Mouse (Mus musculus) left cerebral cortex, postnatal 36 days (tissue): Measurements from ENCODE around the gene Neurl2. TPM values are rescaled to one million over a fixed set of nuclear protein-coding genes. Genes with fewer than 3 reads are reported as not detected.
"Not testable (repeated sequence)": the region's sequence is repeated elsewhere in the genome, so short reads cannot be mapped to it uniquely, and the experiment has no call there.

ENCODE experiments used
- DNase-seq, 2 experiments: peaks; one replicate each; pipeline ENCODE4 v3.0.0; 2021 to 2022; ENCODE audit warnings: low spot score in 2 of 2, mixed read lengths in 1 of 2
- intact Hi-C: fragments of 180-260 bp; cut with DNase I; formaldehyde crosslinking; loops from one replicate; pipeline ENCODE4 v1.15.1; 2025
- total RNA-seq, 2 experiments: library from RNA; stranded (reverse); gene quantifications; 2 replicates each; pipeline ENCODE4 v1.2.3; 2021

Neurl2 gene
- total RNA-seq, 2 experiments from 2014 or later, result 3.8 to 5.3 TPM

DNA sequence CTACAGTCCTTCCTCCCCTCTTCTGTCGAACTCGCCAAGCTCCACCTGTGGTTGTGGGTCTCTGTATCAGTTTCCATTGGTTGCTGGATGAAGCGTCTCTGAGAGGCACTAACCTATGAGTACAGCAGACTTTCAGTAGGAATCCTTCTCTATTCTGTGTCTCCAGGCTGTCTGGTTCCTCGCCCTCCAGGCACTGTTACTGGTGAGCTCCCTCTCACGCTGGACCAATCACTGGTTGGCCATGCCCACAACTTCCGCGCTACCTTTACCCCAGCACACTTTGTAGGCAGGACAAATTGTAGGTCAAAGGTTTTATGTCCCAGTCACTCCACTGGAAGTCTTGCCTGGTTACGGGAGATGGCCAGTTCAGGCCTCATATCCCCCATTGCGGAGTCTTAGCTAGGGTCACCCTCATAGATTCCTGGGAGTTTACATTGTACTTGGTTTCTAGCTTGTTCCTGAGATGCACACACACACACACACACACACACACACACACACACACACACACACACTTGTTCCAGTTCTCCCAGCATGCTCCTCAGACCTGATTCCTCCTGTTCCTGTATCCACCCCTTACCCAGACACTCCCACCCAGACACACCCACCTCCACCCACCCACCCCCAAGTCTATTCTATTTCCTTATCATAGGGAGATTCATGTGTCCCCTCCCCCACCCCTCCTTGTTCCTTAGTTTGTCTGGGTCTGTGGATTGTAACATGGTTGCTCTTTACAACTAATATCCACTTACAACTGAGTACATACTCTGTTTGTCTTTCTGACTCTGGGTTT lies 26.6 kb upstream of the Neurl2 start:
- DNase-seq, result no peak
- intact Hi-C loops, result no loop called here

DNA sequence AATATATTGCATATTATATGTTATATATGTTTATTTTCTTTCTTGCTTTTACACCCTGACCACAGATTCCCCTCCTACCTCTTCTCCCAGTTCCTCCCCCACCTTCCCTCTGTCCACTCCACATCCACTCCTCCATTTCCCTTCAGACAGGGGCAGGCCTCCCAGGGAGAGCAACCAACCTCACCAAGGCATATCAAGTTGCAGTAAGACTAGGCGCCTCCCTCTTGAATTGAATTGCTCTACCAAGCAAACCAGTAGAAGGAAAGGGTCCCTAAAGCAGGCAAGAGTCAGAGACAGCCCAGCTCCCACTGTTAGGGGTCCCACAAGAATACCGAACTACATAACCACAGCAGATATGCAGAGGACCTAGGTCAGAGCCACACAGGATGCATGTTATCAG lies 25.9 kb upstream of the Neurl2 start:
- intact Hi-C loops, result no loop called here
- DNase-seq, result no peak

GRCm38 (mm10) chr2:164857842-164858553 lies 24.7 kb upstream of the Neurl2 start:
- DNase-seq, result no peak
- intact Hi-C loops, result no loop called here

DNA sequence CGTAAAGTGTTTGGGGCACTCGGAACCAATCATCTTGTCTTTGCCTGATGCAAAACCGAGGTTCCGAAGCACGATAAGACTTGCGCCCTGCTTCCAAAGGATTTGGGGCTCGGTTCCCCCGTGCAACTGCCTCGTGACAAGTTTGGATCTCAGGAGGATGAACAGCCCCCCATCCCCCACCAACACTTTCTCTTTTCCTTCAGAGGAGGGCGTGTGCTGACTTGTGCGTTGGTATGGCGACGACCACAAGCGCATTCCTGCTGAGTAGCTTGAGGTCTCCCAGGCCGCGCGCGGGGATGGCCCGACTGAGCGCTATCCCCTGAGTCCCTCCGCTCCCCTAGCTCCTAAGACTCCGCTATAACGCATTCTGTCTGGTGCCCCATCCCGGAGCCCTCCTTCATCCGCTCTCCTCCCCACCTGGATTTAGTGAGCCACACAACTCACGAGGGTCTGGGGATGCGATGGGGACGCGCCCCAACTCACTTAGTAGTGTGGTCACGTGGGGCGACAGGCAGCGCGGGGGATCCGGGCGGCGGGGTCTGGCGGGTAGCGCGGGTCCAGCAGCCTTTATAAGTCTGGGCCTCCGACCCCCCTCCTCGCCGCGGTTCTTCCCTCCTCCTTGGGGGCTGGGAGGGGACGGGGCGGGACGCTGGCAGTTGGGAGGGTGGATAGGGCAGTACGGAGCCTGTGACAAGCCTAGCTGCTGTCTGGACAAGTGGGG lies 24.0 kb upstream of the Neurl2 start, which contains the start of gene Pltp:
Pltp (minus strand) TSS at position 611 of the 721 bp plus-strand sequence.
- intact Hi-C loops, result no loop called here
- DNase-seq, result peak in 1 of 2 experiments; percentile 31

DNA sequence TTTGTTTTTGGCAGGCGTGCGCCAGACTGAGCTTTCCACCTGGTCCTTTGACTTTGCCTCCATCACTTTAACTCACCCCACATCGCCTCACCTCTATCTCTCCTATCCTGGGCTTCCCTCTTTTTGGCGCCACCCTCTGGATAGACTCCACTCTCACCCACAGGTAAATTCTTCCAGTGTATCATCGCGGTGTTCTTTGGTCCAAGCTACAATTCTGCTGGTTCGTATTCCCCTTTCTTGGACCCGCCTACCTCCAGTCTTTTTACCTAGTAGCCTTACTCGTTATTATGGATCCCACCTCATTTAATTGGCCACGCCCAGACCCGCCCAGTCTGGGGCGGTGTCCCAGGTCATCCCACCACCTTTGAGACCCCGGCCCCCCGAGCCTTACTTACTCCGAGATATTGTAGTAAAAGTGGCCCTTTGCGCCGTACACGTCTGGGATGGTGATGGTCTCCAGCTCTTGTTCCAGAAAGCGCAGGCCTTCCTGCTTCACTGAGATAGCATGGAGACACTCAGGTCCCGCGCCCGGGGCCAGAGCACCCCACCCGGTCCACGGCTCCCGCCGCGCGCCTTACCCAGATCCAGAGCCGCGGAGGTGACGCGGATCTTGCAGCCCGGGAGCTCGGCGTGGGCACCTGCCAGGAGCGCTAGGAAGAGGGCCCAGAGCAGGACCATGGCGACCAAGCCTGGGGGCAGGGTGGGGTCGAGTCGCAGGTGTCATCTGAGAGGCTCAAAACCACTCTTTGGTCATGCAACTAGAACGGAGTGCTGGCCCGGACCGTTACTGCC lies 23.2 kb upstream of the Neurl2 start:
- DNase-seq, result no peak
- intact Hi-C loops, result no loop called here

DNA sequence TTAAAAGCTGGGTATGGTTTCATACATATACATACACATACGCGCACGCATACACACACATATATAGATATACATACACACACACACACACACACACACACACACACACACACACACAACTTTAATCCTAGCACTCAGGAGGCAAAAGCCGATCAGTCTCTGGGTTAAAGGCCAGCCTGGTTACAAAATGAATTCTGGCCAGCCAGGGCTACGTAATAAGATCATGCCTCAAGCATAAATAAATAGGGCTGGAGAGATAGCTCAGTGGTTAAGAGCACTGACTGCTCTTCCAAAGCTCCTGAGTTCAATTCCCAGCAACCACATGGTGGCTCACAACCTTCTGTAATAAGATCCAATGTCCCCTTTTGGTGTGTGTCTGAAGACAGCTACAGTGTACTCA lies 22.3 kb upstream of the Neurl2 start:
- intact Hi-C loops, DNase-seq: not testable (repeated sequence)

- intact Hi-C loops, result no loop called here
- no peak for DNase-seq
Measured at GRCm38 (mm10) chr2:164850061-164850460, 16.8 kb upstream of the Neurl2 start.

DNA sequence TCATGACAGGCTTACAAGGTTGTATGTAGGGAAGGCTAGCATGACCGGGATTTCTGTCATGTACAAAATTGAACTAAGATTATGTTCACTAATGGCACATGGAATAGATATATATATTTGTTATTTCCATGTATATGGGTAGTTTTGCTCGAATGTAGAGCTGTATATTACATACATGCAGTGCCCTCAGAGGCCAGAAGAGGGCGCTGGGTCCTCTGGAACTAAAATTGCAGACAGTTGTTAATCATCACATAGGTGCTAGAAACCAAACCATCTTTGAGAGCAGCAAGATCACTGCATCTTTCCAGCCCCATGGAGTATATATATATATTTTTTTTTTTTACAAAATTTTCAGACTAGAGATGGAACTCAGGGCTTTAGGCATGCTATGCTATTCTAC lies 12.5 kb upstream of the Neurl2 start:
- intact Hi-C loops, result no loop called here
- no peak for DNase-seq

DNA sequence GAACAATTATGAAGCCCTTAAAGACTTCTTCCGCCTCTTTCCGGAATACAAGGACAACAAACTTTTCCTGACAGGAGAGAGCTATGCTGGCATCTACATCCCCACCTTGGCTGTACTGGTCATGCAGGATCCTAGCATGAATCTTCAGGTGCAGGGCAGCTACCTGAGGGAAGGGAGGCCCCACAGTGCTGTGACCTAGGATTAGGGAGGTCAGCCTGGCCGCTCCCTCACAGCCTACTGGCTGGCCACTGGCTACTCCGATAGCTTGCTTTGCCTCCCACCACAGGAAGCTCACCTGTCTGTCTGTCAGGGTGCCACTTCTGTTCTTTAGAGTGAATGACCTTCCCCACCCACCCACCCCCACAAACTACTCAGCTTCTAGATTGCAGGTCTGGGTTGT lies 1.9 kb upstream of the Neurl2 start:
- intact Hi-C loops, result loop anchor here (2.0 kb wide), 1 partner anchor 44 kb away; the partner anchor contains the start of gene Pcif1
- DNase-seq, result no peak

DNA sequence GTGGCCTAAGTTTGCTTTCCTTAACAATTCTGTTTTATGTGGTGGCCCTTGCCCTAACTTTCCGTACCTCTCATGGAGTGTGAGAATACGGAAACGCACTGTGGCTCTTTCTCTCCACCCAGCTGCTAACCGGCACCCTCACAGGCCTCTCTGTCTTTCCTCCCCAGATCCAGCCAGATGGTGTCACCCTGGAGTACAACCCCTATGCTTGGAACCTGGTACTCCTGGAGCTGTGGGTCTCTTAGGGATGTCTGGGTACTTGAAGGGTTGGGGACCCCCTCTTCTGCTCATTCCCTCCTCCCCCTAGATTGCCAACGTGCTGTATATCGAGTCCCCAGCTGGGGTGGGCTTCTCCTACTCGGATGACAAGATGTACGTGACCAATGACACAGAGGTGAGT lies 1.3 kb upstream of the Neurl2 start:
- intact Hi-C loops, result loop anchor here (2.0 kb wide), 1 partner anchor 44 kb away; the partner anchor contains the start of gene Pcif1

DNA sequence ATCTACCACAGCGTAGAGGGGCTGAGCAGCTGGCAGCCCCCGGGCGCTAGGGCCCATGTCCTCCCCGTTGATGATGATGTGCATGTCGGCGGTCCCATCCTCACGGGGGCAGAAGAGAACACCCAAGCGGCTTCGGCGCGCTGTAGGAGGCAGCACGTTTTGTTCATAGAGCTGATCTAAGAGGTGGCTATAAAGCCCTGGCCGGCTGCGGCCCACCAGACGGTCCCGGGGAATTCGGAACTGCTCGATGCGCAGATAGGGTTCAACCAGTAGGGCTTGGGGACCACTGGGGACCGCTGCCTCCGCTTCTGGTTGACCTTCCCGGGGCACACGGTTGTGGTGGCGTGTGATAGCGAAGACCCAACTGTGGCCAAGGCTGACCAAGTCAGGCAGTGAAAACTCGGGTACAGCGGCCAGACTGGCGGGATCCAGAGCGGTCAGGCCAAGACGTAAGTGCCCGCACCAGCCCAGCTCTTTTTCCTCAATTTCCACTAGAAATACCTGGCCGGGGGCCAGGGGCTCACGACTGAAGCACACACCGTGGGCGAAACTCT lies 431 bp downstream of the Neurl2 start, which contains the start of gene Ctsa:
Ctsa (plus strand) TSS at position 126 of the 554 bp plus-strand sequence.
- intact Hi-C loops, result no loop called here
- peak; percentile 75 to 80 for DNase-seq

More for the DNA sequence above, 1.3 kb upstream of the Neurl2 start:
- DNase-seq, result no peak

GRCm38 (mm10) chr2:164832032-164832747 lies 1.1 kb downstream of the Neurl2 start:
- DNase-seq, result no peak
- intact Hi-C loops, result no loop called here

- DNase-seq, result no peak
- intact Hi-C loops, result no loop called here
Measured at GRCm38 (mm10) chr2:164831029-164831428, 2.2 kb downstream of the Neurl2 start.

- DNase-seq, result no peak
- intact Hi-C loops, result no loop called here
Measured at GRCm38 (mm10) chr2:164829090-164829489, 4.2 kb downstream of the Neurl2 start.

DNA sequence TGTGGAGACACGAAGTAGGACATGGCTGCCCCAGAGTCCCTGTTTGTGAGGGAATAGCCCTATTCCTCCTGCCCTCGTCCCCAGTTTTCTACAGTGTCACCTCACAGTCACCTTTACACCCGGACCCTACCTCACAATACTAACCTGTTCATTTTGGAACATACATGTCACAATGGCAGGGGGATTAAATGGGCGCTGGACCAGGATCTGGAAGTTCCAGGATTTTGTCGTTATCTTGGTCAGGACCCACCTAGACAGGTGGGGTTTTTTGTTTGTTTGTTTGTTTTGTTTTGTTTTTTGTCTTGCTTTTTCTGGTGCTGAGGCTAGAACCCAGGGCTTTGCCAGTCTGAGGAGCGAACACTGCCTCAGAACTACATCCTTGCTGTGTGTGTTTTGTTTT lies 4.8 kb downstream of the Neurl2 start, which contains the start of gene Spata25:
Spata25 (minus strand) TSS at position 101 of the 400 bp plus-strand sequence.
- DNase-seq, result no peak
- intact Hi-C loops, result no loop called here

DNA sequence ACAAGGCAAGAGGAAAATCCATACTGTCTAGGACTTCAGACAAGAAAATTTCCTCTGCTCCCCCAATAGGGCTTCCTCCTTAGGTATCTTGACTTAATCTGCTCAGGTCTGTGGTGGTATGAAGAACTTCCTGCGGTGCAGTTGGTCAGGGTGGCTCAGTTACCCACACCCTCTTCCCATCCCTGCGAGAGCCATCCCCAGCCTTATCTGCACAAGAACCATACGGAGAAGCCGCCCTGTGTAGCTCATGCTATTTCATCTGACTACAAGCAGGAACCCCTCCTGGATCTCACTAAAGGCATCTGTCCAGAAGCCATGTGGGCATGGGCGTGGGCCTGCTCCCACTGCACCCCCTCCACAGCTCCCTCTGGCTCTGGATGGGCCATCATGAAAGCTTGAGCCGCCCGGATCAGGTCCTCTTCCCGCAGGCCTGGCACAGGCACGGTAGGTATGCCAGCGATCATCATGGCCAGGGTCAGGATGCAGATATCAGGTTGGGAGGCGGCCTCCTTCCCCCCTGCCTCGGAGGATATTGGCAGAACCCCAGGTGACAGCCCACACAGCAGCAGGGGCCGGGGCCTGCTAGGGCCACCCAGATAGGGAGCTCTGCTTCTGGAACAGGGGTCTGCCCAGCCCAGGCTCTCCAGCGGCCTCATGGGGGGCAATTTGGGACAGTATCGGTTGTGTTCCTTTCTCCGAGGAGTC lies 6.0 kb downstream of the Neurl2 start:
- no peak for DNase-seq
- intact Hi-C loops, result no loop called here

DNA sequence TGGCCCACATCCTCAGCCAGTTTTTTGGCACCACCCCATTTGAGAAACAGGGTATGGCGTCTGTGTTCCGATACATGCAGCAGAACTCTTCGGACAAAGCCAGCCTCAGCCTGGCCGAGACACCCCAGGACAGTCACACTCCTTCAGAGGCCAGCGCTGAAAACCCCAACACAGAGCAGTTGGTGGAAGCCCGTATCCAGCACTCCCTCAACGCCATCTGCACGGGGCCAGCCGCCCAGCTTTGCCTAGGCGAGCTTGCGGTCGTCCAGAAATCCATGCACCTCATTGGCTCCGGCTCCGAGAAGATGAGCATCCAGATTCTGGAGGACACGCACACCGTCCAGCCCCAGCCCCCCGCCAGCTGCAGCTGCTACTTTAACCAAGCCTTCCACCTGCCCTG lies 7.7 kb downstream of the Neurl2 start:
- intact Hi-C loops, result no loop called here
- DNase-seq, result no peak

DNA sequence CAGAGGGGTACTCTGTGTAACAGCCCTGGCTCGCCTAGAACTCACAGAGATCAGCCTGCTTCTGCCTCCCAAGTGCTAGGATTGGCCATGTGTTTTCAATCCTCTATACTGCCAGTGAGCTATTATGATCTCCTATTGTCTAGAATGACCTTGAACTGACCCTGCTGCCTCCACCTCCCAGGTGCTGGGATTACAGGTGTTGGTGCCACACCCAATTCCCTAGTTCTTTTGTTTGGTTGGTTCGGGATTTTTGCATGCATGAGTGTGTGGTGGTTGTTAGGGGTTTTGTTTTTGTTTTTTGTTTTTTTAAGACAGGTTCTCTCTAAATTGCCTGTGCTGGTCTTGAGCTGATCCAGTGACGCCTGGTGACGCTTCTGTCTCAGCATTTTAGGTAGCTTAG lies 9.3 kb downstream of the Neurl2 start:
- no peak for DNase-seq
- intact Hi-C loops, result loop anchor here (2.0 kb wide), 1 partner anchor 19 kb away; the partner anchor contains the start of genes Acot8 and Zswim3
